Mouse (Mus musculus): ENCODE measurements around the gene Kif21b.

DNA sequence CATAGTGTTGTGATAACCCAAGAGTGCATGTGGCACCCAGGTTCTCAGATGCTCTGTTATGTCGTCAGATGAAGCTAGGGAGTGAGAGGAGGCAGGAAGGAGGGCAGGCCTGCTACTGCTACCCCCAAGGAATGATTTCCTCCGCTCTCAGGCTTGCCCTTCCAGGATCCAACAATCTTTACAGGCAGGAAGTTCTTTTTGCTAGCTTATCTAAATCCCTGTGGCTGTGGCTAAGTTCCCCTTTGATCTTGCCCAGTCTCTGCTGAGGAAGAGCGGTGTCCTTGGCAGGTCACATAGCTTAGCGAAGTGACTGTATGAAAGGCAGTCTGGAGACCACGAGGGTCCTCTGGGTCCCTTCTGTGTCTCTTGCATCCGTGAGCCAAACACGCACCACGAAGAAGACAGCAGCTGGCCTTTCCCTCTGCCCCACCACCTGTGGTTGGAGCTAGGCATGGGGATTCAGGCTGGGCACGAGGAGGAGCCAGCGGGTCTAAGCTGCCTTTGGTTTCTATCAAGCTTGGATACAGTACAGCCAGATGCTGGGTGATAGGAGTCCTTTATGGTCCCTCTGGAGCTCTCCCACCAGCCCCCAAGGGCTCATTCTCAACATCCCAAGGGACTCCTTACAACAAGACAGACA is 7.1 kb downstream of the Kif21b start:
- TF ChIP-seq GATA1 (IDR thresholded peaks at IDR 0.05; ENCODE audit: low read length) (no peak), TAL1 (IDR thresholded peaks at IDR 0.05; ENCODE audit: low read length) (no peak)

Measured in erythroblast, embryonic 14.5 days (primary cell).